Mouse (Mus musculus) CH12.LX (cell line): ENCODE measurements around the gene Pan3. TPM values are rescaled to one million over a fixed set of nuclear protein-coding genes. Genes with fewer than 3 reads are reported as not detected.

Experiments
- DNase-seq: peaks from one replicate; pipeline ENCODE4 v3.0.0-alpha.2; 2013; ENCODE audit errors: extremely low read depth
- H3K27ac ChIP-seq: 2 replicates; pipeline ENCODE4 v1.5.1; 2012; ENCODE audit warnings: low read depth, mild to moderate bottlenecking, control low read depth, moderate library complexity; ENCODE audit not compliant: insufficient read depth
- H3K27me3 ChIP-seq: replicated peaks from 2 replicates; pipeline ENCODE3; 2012; ENCODE audit warnings: inconsistent platforms
- H3K36me3 ChIP-seq, 2 experiments: replicated peaks in 1 of 2; 2 replicates each; pipeline versions ENCODE3 to v1.6.1; 2012; ENCODE audit warnings: inconsistent platforms in 1 of 2, low read length in 1 of 2, mild to moderate bottlenecking in 1 of 2, mixed read lengths in 1 of 2, moderate library complexity in 1 of 2; ENCODE audit not compliant: control insufficient read depth in 1 of 2, insufficient read depth in 1 of 2
- H3K4me1 ChIP-seq, 2 experiments: 2 replicates each; pipeline ENCODE4 v1.6.1; 2012; ENCODE audit warnings: inconsistent platforms in 1 of 2, moderate library complexity in 1 of 2; ENCODE audit not compliant: insufficient read depth in 2 of 2, control insufficient read depth in 1 of 2
- H3K4me2 ChIP-seq: 2 replicates; pipeline ENCODE4 v1.6.1; 2012; ENCODE audit warnings: low read depth, mild to moderate bottlenecking, control low read depth; ENCODE audit not compliant: poor library complexity, insufficient read depth, severe bottlenecking
- H3K4me3 ChIP-seq, 3 experiments: fragments of 150-350 bp in 1 of 3; sonication (generic) in 1 of 3; replicated peaks in 1 of 3; 2 replicates each; pipeline versions ENCODE3 to v1.5.1; 2011 to 2012; ENCODE audit warnings: low read depth in 2 of 3, low read length in 2 of 3, mild to moderate bottlenecking in 2 of 3, moderate library complexity in 2 of 3, control low read depth in 1 of 3, improper control_type of control experiment in 1 of 3, inconsistent platforms in 1 of 3, mixed read lengths in 1 of 3; ENCODE audit not compliant: poor library complexity in 1 of 3
- H3K79me2 ChIP-seq: replicated peaks from 2 replicates; pipeline ENCODE4 v1.6.1; 2012; ENCODE audit warnings: mild to moderate bottlenecking, moderate library complexity; ENCODE audit not compliant: control insufficient read depth, poor library complexity, insufficient read depth, severe bottlenecking; ENCODE audit errors: extremely low read depth
- H3K9ac ChIP-seq: 2 replicates; pipeline ENCODE4 v1.6.1; 2012; ENCODE audit warnings: low read depth, mild to moderate bottlenecking, control low read depth, moderate library complexity; ENCODE audit not compliant: insufficient read depth
- H3K9me3 ChIP-seq: replicated peaks from 2 replicates; pipeline ENCODE3; 2012; ENCODE audit warnings: low read length, inconsistent platforms, mixed read lengths
- BHLHE40 ChIP-seq: IDR thresholded peaks from 2 replicates; pipeline ENCODE4 v1.6.1; 2011; ENCODE audit warnings: mild to moderate bottlenecking, low read depth, low read length, improper control_type of control experiment
- CHD1 ChIP-seq: IDR thresholded peaks from 2 replicates; pipeline ENCODE4 v1.6.1; 2012; ENCODE audit warnings: low read depth, low read length, improper control_type of control experiment, inconsistent platforms
- CHD2 ChIP-seq: IDR thresholded peaks from 2 replicates; pipeline ENCODE4 v1.6.1; 2011; ENCODE audit warnings: low read length, improper control_type of control experiment
- ELF1 ChIP-seq: IDR thresholded peaks from 2 replicates; pipeline ENCODE4 v1.6.1; 2014; ENCODE audit warnings: low read depth, mild to moderate bottlenecking, inconsistent platforms, low read length, improper control_type of control experiment
- JUN ChIP-seq: IDR thresholded peaks from 2 replicates; pipeline ENCODE4 v1.6.1; 2011; ENCODE audit warnings: low read depth, mild to moderate bottlenecking, low read length, improper control_type of control experiment, moderate library complexity; ENCODE audit not compliant: insufficient read depth
- KAT2A ChIP-seq: IDR thresholded peaks from 2 replicates; pipeline ENCODE4 v1.6.1; 2012; ENCODE audit warnings: low read length, improper control_type of control experiment, inconsistent platforms; ENCODE audit not compliant: insufficient replicate concordance
- MAX ChIP-seq: IDR thresholded peaks from 2 replicates; pipeline ENCODE4 v1.6.1; 2011; ENCODE audit warnings: low read length, improper control_type of control experiment
- MXI1 ChIP-seq: IDR thresholded peaks from 2 replicates; pipeline ENCODE4 v1.6.1; 2011; ENCODE audit warnings: mild to moderate bottlenecking, low read depth, low read length, improper control_type of control experiment
- MYC ChIP-seq: IDR thresholded peaks from 2 replicates; pipeline ENCODE4 v1.6.1; 2011; ENCODE audit warnings: low read depth, mild to moderate bottlenecking, improper control_type of control experiment, low read length
- NELFE ChIP-seq: IDR thresholded peaks from 2 replicates; pipeline ENCODE4 v1.6.1; 2011; ENCODE audit warnings: low read depth, low read length, improper control_type of control experiment
- RCOR1 ChIP-seq: conservative IDR thresholded peaks from 2 replicates; pipeline ENCODE4 v1.6.1; 2012; ENCODE audit warnings: low read depth, mild to moderate bottlenecking, inconsistent platforms, low read length, improper control_type of control experiment
- TBP ChIP-seq: conservative IDR thresholded peaks from 2 replicates; pipeline ENCODE4 v1.6.1; 2011; ENCODE audit warnings: low read depth, low read length, improper control_type of control experiment
- TCF12 ChIP-seq: IDR thresholded peaks from 2 replicates; pipeline ENCODE4 v1.6.1; 2014; ENCODE audit warnings: low read depth, mild to moderate bottlenecking, inconsistent platforms, low read length, improper control_type of control experiment
- USF2 ChIP-seq: conservative IDR thresholded peaks from 2 replicates; pipeline ENCODE4 v1.6.1; 2011; ENCODE audit warnings: low read depth, low read length, improper control_type of control experiment
- ZC3H11A ChIP-seq: IDR thresholded peaks from 2 replicates; pipeline ENCODE4 v1.6.1; 2012; ENCODE audit warnings: low read depth, mild to moderate bottlenecking, inconsistent platforms, low read length, improper control_type of control experiment
- dilution Hi-C: fragments of 300-500 bp; cut with MboI; formaldehyde crosslinking; loops from 2 replicates; pipeline ENCODE4 v1.14.3; 2020; ENCODE audit warnings: low sequenced_read_pairs; ENCODE audit not compliant: extremely low pct_unique_long_range_greater_than_20kb, extremely low pct_ligation_motif_present
- in situ Hi-C: fragments of 300-500 bp; cut with MboI; formaldehyde crosslinking; loops from 3 replicates; pipeline ENCODE4 v1.14.3; 2019; ENCODE audit warnings: low sequenced_read_pairs, low pct_ligation_motif_present, low pct_unique_long_range_greater_than_20kb, mixed read lengths
- polyA plus RNA-seq: library from polyadenylated mRNA; unstranded; fragments of >175 nt; gene quantifications from 2 replicates; pipeline ENCODE4 v1.2.1, GENCODE M21; 2012; ENCODE audit warnings: low read depth; ENCODE audit not compliant: insufficient read length
- total RNA-seq, 2 experiments: library from RNA; depleted of rRNA; stranded (reverse); fragments of 300-350 nt in 1 of 2; fragments of >200 nt in 1 of 2; gene quantifications; 2 replicates each; pipeline ENCODE4 v1.2.3; 2012 to 2014

Gene Pan3
- total and polyA plus RNA-seq, 3 experiments, result 37.6 to 43.5 (median 40.2) TPM

DNA sequence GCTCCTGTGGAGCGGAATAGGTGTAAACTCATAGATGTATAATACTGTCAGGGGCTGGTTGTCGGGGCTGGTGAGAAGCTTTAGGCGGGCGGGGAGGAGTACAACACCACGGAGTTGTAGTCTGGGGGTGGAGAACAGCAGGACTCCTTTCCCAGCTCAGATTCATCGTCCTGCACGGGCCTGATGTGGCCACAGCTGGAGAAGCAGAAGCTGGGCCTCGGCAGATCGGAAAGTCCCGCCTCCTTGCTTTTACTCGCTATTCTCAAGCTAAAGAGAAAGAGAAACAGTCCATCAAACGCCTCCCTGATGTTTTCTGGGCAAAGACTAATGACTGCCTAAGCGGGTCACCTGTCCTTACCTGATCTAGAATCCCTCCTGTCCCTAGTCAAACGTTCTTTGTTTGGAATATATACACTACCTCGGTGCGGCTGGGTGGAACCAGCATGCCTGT is 134.2 kb downstream of the Pan3 start:
- Histone ChIP-seq H3K36me3 (no peaks in the 10 kb centered on the region), H3K27me3 (no peaks in the 10 kb centered on the region), H3K4me1 (peaks cover 0 to 21% of the 10 kb centered on the region in 2 experiments; a peak in 3 of 4 replicates), H3K79me2 (no peaks in the 10 kb centered on the region), H3K9me3 (no peaks in the 10 kb centered on the region), H3K4me3 (peak overlapping the region in 2 of 3 experiments; percentile 8 to 31)
- in situ Hi-C loops, result no loop called here
- dilution Hi-C loops, result no loop called here
- TF ChIP-seq RCOR1 (no peak), MAX (0 out of 2 replicates have a peak, but pooled peaks have one; percentile 14), CHD2 (no peak), BHLHE40 (peak; percentile 54), MXI1 (no peak), TCF12 (peak; percentile 23; the same call in 1 of the 2 replicates)
- TF ChIP-seq, all 38 proteins: peak for 3
- H3K4me2 ChIP-seq, result peak overlapping the region; percentile 58
- H3K9ac ChIP-seq, result no peak overlapping the region
- DNase-seq, result peak; percentile 53
- H3K27ac ChIP-seq, result no peak overlapping the region

DNA sequence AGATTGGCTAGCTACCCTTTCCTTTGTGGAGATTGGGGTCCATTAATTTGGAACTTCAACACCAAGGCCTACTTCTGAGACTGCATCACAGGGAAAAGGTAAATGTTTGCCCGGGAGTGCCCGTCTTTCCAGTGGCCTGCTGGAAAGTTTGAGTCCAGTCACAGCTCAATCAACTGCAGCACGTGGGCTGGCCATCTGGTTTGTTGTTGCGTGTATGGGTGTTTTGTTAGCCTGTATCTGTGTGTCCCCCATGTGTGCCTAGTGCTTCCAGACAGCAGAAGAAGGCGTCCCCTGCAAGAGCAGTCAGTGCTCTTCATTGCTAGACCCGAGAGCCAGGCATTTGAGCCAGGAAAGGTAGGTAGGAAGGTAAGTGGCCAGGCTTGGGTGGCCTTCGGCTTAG is 135.5 kb downstream of the Pan3 start:
- Histone ChIP-seq H3K4me2 (no peak overlapping the region), H3K79me2 (no peaks in the 10 kb centered on the region), H3K4me1 (peaks cover 0 to 21% of the 10 kb centered on the region in 2 experiments; a peak in 3 of 4 replicates), H3K27ac (no peak overlapping the region), H3K27me3 (no peaks in the 10 kb centered on the region), H3K9ac (no peak overlapping the region)
- dilution Hi-C loops (no loop called here), in situ Hi-C loops (no loop called here)
- DNase-seq, result no peak
- TF ChIP-seq KAT2A (no peak), NELFE (no peak), JUN (no peak), CHD1 (no peak), ZC3H11A (no peak), MYC (no peak), TCF12 (no peak), MAX (no peak), ELF1 (no peak), USF2 (no peak), CHD2 (no peak), TBP (no peak)
- TF ChIP-seq, all 38 proteins: peak for 0
- no peak overlapping the region for H3K4me3 ChIP-seq
- no peaks in the 10 kb centered on the region for H3K9me3 ChIP-seq
- no peaks in the 10 kb centered on the region for H3K36me3 ChIP-seq
